In the genomic region with DNA sequence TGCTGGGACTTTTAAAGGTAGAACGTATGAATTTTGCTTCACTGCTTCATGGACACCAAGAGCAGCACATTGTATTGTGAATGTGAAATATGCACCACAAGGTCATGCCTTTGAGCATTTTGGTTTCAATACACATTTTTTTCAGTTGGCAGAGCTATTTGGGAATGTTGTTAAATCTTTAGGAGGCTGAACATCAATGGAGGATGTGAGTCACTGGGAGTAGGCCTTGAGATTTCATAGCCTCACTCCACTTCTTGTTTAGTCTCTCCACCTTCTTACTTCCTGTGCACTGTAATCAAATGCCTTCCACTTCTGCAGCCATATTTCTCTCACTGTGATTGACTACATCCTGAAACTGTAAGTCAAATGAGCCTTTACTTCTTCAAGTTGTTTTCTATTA, we compare ENCODE assay signal across 21 mouse cellular contexts.
"Had no signal": no experiment of that assay in that cellular context is flagged by ENCODE, and none has a peak within 500 bp of the region (broad histone marks: within the 10 kb centered on the region; RNA-seq: fewer than 3 reads in every experiment).

No protein-coding gene starts in this region.

- H3K4me2 ChIP-seq: limb, embryonic 12.5 days; limb, embryonic 15.5 days; liver, embryonic 11.5 days; lung, embryonic 14.5 days; midbrain, embryonic 11.5 days; neural tube, embryonic 12.5 days; neural tube, embryonic 15.5 days; stomach, embryonic 15.5 days had no signal

- DNase-seq: kidney, adult 9 months; kidney, postnatal 14 days; kidney, postnatal 4 days; left cerebral cortex, postnatal 4 days; liver, postnatal 0 days; lung, embryonic 14.5 days; lung, postnatal 14 days; lung, postnatal 4 days; midbrain, embryonic 14.5 days; right cerebral cortex, adult 18-20 months; right cerebral cortex, postnatal 14 days; spleen, adult 18-20 months; thymus, postnatal 25 days had no signal

- H3K4me3 ChIP-seq: limb, embryonic 12.5 days; limb, embryonic 15.5 days; neural tube, embryonic 12.5 days; neural tube, embryonic 15.5 days; stomach, embryonic 15.5 days had no signal

- H3K9ac ChIP-seq: limb, embryonic 12.5 days; limb, embryonic 15.5 days; liver, embryonic 14.5 days; liver, postnatal 0 days; lung, embryonic 14.5 days; neural tube, embryonic 12.5 days; neural tube, embryonic 15.5 days; stomach, embryonic 15.5 days had no signal

- H3K27ac ChIP-seq: limb, embryonic 12.5 days; limb, embryonic 15.5 days; liver, embryonic 14.5 days; neural tube, embryonic 12.5 days; neural tube, embryonic 15.5 days; stomach, embryonic 15.5 days had no signal

- H3K4me1 ChIP-seq: limb, embryonic 12.5 days; limb, embryonic 15.5 days; neural tube, embryonic 12.5 days; neural tube, embryonic 15.5 days; stomach, embryonic 15.5 days had no signal

- H3K9me3 ChIP-seq: limb, embryonic 15.5 days; stomach, embryonic 15.5 days had no signal

- H3K36me3 ChIP-seq: limb, embryonic 12.5 days; limb, embryonic 15.5 days; neural tube, embryonic 12.5 days; neural tube, embryonic 15.5 days; stomach, embryonic 15.5 days had no signal

- H3K27me3 ChIP-seq: limb, embryonic 12.5 days; limb, embryonic 15.5 days; neural tube, embryonic 12.5 days; neural tube, embryonic 15.5 days; stomach, embryonic 15.5 days had no signal

- ATAC-seq: liver, postnatal 0 days had no signal
